Mouse (Mus musculus): ENCODE data around the gene Sytl2. TPM values are rescaled to one million over a fixed set of nuclear protein-coding genes. Genes with fewer than 3 reads are reported as not detected.

Sytl2 gene
- polyA plus RNA-seq, 1 experiment from 2014 or later = 3.1 TPM

- WGBS = 92% methylated on average over 1 of the region's 1 CpGs
These were observed 17.4 kb downstream of the Sytl2 start for GRCm38 (mm10) chr7:90319446-90319845.

GRCm38 (mm10) chr7:90320124-90320523 lies 18.1 kb downstream of the Sytl2 start:
- H3K4me3 ChIP-seq = no peak overlapping the region
- no peak for DNase-seq (ENCODE audit: low spot score)
- H3K9me3 ChIP-seq = no peaks in the 10 kb centered on the region
- H3K27ac ChIP-seq (replicated peaks) = no peak overlapping the region
- H3K27me3 ChIP-seq (replicated peaks; ENCODE audit: low read depth, poor library complexity, severe bottlenecking) = no peaks in the 10 kb centered on the region
- no peaks in the 10 kb centered on the region for H3K4me1 ChIP-seq
- H3K36me3 ChIP-seq (replicated peaks) = no peaks in the 10 kb centered on the region
- 60% methylated on average over 5 of the region's 5 CpGs for WGBS

More at GRCm38 (mm10) chr7:90319446-90319845, 17.4 kb downstream of the Sytl2 start:
- no peaks in the 10 kb centered on the region for H3K36me3 ChIP-seq (replicated peaks)
- no peak for DNase-seq (ENCODE audit: low spot score)
- no peaks in the 10 kb centered on the region for H3K27me3 ChIP-seq (replicated peaks; ENCODE audit: low read depth, poor library complexity, severe bottlenecking)
- H3K4me1 ChIP-seq = no peaks in the 10 kb centered on the region
- no peak overlapping the region for H3K4me3 ChIP-seq
- H3K9me3 ChIP-seq = no peaks in the 10 kb centered on the region
- no peak overlapping the region for H3K27ac ChIP-seq (replicated peaks)

- H3K27ac ChIP-seq (replicated peaks) = no peak overlapping the region
- H3K4me1 ChIP-seq = no peaks in the 10 kb centered on the region
- no peak for DNase-seq (ENCODE audit: low spot score)
- H3K9me3 ChIP-seq = no peaks in the 10 kb centered on the region
- WGBS = 89% methylated on average over 4 of the region's 4 CpGs
- H3K36me3 ChIP-seq (replicated peaks) = no peaks in the 10 kb centered on the region
- no peaks in the 10 kb centered on the region for H3K27me3 ChIP-seq (replicated peaks; ENCODE audit: low read depth, poor library complexity, severe bottlenecking)
- no peak overlapping the region for H3K4me3 ChIP-seq
These were observed 23.1 kb downstream of the Sytl2 start for GRCm38 (mm10) chr7:90325166-90325565.

GRCm38 (mm10) chr7:90330200-90330599 lies 28.1 kb downstream of the Sytl2 start:
- Histone ChIP-seq H3K27me3 (replicated peaks; ENCODE audit: low read depth, poor library complexity, severe bottlenecking) (no peaks in the 10 kb centered on the region), H3K27ac (replicated peaks) (no peak overlapping the region), H3K36me3 (replicated peaks) (no peaks in the 10 kb centered on the region), H3K9me3 (no peaks in the 10 kb centered on the region), H3K4me1 (no peaks in the 10 kb centered on the region), H3K4me3 (no peak overlapping the region)
- WGBS = 89% methylated on average over 1 of the region's 1 CpGs
- no peak for DNase-seq (ENCODE audit: low spot score)

GRCm38 (mm10) chr7:90332483-90333065 lies 30.5 kb downstream of the Sytl2 start:
- 90% methylated on average over 3 of the region's 3 CpGs for WGBS
- H3K4me3 ChIP-seq = no peak overlapping the region
- no peak for DNase-seq (ENCODE audit: low spot score)
- no peaks in the 10 kb centered on the region for H3K36me3 ChIP-seq (replicated peaks)
- no peaks in the 10 kb centered on the region for H3K9me3 ChIP-seq
- no peak overlapping the region for H3K27ac ChIP-seq (replicated peaks)
- no peaks in the 10 kb centered on the region for H3K27me3 ChIP-seq (replicated peaks; ENCODE audit: low read depth, poor library complexity, severe bottlenecking)
- peaks cover 4% of the 10 kb centered on the region; the same call in 1 of the 2 replicates for H3K4me1 ChIP-seq

- Histone ChIP-seq H3K4me1 (peaks cover 4% of the 10 kb centered on the region; the same call in 1 of the 2 replicates), H3K4me3 (no peak overlapping the region), H3K27ac (replicated peaks) (no peak overlapping the region), H3K36me3 (replicated peaks) (no peaks in the 10 kb centered on the region), H3K9me3 (no peaks in the 10 kb centered on the region), H3K27me3 (replicated peaks; ENCODE audit: low read depth, poor library complexity, severe bottlenecking) (no peaks in the 10 kb centered on the region)
- DNase-seq (ENCODE audit: low spot score) = no peak
- WGBS = 85% methylated on average over 6 of the region's 6 CpGs
These were observed 32.3 kb downstream of the Sytl2 start for GRCm38 (mm10) chr7:90334362-90334761.

GRCm38 (mm10) chr7:90334831-90335230 lies 32.8 kb downstream of the Sytl2 start:
- Histone ChIP-seq H3K27ac (replicated peaks) (no peak overlapping the region), H3K9me3 (no peaks in the 10 kb centered on the region), H3K36me3 (replicated peaks) (no peaks in the 10 kb centered on the region), H3K4me3 (no peak overlapping the region), H3K27me3 (replicated peaks; ENCODE audit: low read depth, poor library complexity, severe bottlenecking) (no peaks in the 10 kb centered on the region), H3K4me1 (peaks cover 4% of the 10 kb centered on the region; the same call in 1 of the 2 replicates)
- 91% methylated on average over 3 of the region's 3 CpGs for WGBS
- DNase-seq (ENCODE audit: low spot score) = no peak

- Histone ChIP-seq H3K4me1 (peaks cover 4% of the 10 kb centered on the region; the same call in 1 of the 2 replicates), H3K27me3 (replicated peaks; ENCODE audit: low read depth, poor library complexity, severe bottlenecking) (no peaks in the 10 kb centered on the region), H3K9me3 (no peaks in the 10 kb centered on the region), H3K36me3 (replicated peaks) (no peaks in the 10 kb centered on the region), H3K4me3 (no peak overlapping the region), H3K27ac (replicated peaks) (no peak overlapping the region)
- no peak for DNase-seq (ENCODE audit: low spot score)
- 47% methylated on average over 3 of the region's 3 CpGs for WGBS
These were observed 33.7 kb downstream of the Sytl2 start for GRCm38 (mm10) chr7:90335755-90336194.

GRCm38 (mm10) chr7:90341212-90341957 lies 39.3 kb downstream of the Sytl2 start:
- Histone ChIP-seq H3K9me3 (no peaks in the 10 kb centered on the region), H3K4me3 (no peak overlapping the region), H3K27me3 (replicated peaks; ENCODE audit: low read depth, poor library complexity, severe bottlenecking) (no peaks in the 10 kb centered on the region), H3K36me3 (replicated peaks) (no peaks in the 10 kb centered on the region), H3K27ac (replicated peaks) (no peak overlapping the region), H3K4me1 (peaks cover 9% of the 10 kb centered on the region)
- no peak for DNase-seq (ENCODE audit: low spot score)
- WGBS = 65% methylated on average over 12 of the region's 12 CpGs

- H3K9me3 ChIP-seq = no peaks in the 10 kb centered on the region
- DNase-seq (ENCODE audit: low spot score) = no peak
- WGBS = 84% methylated on average over 3 of the region's 3 CpGs
These were observed 42.9 kb downstream of the Sytl2 start for GRCm38 (mm10) chr7:90344903-90345302.

GRCm38 (mm10) chr7:90347779-90348437 lies 45.9 kb downstream of the Sytl2 start:
- Histone ChIP-seq H3K27ac (replicated peaks) (no peak overlapping the region), H3K4me1 (no peaks in the 10 kb centered on the region), H3K36me3 (replicated peaks) (no peaks in the 10 kb centered on the region), H3K4me3 (no peak overlapping the region), H3K27me3 (replicated peaks; ENCODE audit: low read depth, poor library complexity, severe bottlenecking) (no peaks in the 10 kb centered on the region), H3K9me3 (no peaks in the 10 kb centered on the region)
- DNase-seq (ENCODE audit: low spot score) = no peak
- 88% methylated on average over 5 of the region's 5 CpGs for WGBS

More at GRCm38 (mm10) chr7:90344903-90345302, 42.9 kb downstream of the Sytl2 start:
- Histone ChIP-seq H3K27me3 (replicated peaks; ENCODE audit: low read depth, poor library complexity, severe bottlenecking) (no peaks in the 10 kb centered on the region), H3K4me1 (peaks cover 9% of the 10 kb centered on the region), H3K4me3 (no peak overlapping the region), H3K36me3 (replicated peaks) (no peaks in the 10 kb centered on the region), H3K27ac (replicated peaks) (no peak overlapping the region)

GRCm38 (mm10) chr7:90349014-90349413 lies 47.0 kb downstream of the Sytl2 start:
- Histone ChIP-seq H3K4me3 (no peak overlapping the region), H3K36me3 (replicated peaks) (no peaks in the 10 kb centered on the region), H3K27ac (replicated peaks) (no peak overlapping the region), H3K4me1 (no peaks in the 10 kb centered on the region), H3K9me3 (no peaks in the 10 kb centered on the region), H3K27me3 (replicated peaks; ENCODE audit: low read depth, poor library complexity, severe bottlenecking) (no peaks in the 10 kb centered on the region)
- DNase-seq (ENCODE audit: low spot score) = no peak
- WGBS = 84% methylated on average over 5 of the region's 5 CpGs
